Mouse (Mus musculus) heart, adult 2 months (tissue): ENCODE data around the gene Wdhd1.

Source experiments
- CTCF ChIP-seq: fragments of 200-600 bp; IDR thresholded peaks from 2 replicates; pipeline ENCODE4 v1.8.1; 2022; ENCODE audit warnings: antibody characterized with exemption, mild to moderate bottlenecking, moderate library complexity
- EP300 ChIP-seq: fragments of 200-500 bp; IDR thresholded peaks from 2 replicates; pipeline ENCODE4 v1.6.1; 2011; ENCODE audit warnings: low read depth, low read length, control low read depth; ENCODE audit not compliant: insufficient read depth
- POLR2A ChIP-seq: fragments of 200-500 bp; IDR thresholded peaks from 2 replicates; pipeline ENCODE4 v1.6.1; 2011; ENCODE audit warnings: mild to moderate bottlenecking, low read depth, low read length, control low read depth; ENCODE audit not compliant: insufficient read depth

DNA sequence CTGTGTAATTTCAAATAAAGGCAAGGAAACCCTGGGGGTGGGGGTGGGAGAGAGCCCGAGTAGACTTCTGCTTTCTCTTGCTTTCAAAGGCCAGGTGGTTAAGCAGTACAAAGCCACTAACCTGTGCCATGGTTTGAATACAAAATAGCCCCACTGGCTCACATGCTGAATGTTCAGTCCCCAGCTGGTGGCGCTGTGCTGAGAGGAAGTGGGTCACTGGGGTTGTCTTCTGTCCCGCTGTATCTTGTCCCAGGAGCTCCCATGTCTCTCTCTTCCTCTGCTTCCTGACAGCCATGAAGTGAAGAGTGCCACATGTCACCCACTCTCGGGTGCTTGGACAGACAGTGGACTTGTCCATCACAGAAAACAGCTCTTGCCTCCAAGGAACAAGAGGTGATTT, 82.6 kb downstream of the Wdhd1 start:
- TF ChIP-seq CTCF (0 out of 2 replicates have a peak, but pooled peaks have one; percentile 6), POLR2A (no peak), EP300 (no peak)
